Mouse (Mus musculus): ENCODE measurements around the gene Wnk4.

Wnk4 gene

DNA sequence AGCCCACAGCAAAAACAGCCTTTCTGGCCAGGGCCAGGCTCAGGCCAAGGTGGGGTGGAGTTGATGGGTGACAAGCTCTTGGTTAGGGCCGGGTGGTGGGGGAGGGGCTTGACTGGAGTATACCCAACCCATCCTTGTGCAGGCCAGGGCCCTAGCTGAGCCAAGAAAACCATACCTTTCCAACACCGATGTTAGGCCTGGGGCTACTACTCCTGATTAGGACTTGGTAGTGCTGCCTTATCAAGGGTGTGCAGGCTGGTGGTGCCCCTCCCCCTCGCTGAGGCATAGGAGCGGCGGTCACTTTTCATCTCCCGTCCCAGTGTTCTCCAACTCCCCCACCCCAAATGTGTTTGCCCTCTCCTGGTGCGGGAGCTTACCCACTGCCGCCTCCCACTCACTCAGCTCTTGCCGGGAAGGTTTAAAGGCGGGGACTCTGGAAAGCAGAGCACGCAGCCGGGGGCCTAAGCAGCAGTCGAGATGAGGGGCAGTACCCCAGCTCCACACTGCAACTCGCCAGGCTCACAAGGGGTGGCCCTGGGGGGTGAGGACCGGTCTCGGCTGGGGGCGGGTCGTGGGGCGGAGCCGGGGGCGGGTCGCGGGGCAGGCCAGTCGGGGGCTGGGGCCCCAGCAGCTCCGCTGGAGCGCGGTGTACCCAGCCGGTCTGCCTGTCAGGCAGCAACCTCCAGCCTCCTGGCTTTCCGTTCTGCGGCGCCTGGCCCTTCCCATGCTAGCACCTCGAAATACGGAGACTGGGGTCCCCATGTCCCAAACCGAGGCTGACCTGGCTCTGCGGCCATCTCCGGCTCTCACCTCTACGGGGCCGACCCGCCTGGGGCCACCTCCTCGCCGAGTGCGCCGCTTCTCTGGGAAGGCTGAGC is at the start of gene Wnk4:
TSS of gene Wnk4 (plus strand) at position 620 of the 878 bp plus-strand sequence.
- DNase-seq: peak; percentile 49

DNA sequence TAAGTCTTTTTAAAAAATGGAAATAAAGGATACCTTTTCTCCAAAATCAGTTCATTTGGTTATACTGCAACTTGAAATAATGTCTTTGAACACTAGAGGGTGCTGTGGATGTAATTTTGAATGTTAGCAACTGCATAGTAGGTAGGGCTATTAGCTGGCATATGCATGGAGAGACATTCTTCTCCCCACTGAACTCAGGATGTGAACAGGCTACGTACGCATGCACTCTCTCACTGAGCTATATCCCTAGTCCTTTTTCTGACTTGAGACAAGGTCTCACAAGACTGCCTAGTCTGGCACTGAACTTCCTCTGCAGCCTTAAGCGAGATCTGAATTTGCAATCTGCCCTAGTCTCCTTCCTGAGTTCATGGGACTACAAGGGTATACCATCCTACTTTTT is 48.4 kb upstream of the Wnk4 start:
- no peak for DNase-seq

DNA sequence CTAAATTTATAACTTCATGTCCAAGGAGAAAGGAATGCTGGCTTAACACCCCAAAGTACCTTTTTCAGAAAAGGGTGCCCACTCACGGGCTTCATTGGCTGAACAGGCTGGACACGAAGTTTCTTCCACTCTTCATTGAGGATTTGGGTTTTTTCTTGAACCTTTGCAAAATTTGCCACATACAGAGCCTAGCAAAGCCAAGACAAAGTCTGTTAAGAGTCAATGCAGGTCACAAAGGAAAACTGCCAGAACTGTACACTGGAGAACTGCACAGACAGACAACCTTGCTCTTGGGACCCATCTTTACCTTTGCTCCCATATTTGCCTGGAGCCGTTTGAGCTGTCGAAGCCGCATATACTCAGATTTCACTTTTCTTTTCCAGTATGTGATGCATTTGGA is 43.4 kb upstream of the Wnk4 start:
- no peak for DNase-seq

GRCm38 (mm10) chr11:101218436-101219055 is 41.8 kb upstream of the Wnk4 start:
- no peak for DNase-seq

DNA sequence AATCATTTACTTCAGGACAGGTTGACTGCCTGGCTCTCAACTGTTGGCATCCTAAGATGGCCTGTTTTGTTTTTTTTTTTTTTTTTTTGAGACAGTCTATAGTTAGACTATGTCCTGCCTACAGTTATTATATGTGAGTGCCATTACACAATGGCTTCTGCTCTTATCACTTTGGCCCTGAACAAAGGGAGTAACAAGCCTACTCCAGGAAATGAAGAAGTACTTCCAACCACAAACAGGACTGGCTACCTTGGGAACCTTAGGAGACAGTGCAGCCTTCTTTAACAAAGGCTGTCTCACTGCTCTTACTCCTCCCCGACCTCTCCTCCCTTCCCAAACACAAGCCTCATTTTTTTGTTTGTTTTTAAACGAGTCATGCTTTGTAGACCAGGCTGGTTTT is 39.5 kb upstream of the Wnk4 start:
- DNase-seq: no peak

DNA sequence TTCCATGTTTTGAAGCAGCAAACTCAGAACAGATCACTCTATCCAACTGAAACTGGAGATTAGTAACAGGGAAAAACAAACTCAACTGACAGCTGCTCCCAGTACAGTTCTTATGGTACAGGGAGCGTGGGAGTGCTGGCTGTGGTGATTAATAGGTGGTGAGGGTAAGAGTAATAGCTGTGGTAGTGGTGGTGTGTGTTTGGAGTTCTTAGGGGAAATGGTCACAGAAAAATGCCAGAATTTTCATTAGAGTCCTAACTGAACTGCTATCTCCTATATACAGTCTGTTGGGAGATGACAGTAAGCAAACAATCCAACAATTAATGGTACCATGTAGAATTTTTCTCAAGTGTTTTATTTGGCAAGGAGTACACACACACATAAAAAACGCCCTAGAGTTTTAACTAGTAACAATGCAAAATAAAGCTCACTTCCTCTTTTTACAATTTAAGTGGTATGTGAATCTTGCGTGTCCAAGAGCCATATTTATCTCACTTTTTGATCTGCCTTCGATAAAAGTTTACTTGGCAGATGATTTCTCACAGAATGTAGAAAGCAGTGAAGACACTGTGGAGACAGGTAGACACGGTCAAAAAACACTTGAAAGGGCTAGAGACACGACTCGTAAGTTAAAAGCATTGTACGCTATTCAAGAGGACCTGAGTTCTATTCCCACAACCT is 38.9 kb upstream of the Wnk4 start:
- DNase-seq: no peak

GRCm38 (mm10) chr11:101224337-101224736 is 36.0 kb upstream of the Wnk4 start:
- DNase-seq: no peak

GRCm38 (mm10) chr11:101225331-101226064 is 34.9 kb upstream of the Wnk4 start:
- no peak for DNase-seq

DNA sequence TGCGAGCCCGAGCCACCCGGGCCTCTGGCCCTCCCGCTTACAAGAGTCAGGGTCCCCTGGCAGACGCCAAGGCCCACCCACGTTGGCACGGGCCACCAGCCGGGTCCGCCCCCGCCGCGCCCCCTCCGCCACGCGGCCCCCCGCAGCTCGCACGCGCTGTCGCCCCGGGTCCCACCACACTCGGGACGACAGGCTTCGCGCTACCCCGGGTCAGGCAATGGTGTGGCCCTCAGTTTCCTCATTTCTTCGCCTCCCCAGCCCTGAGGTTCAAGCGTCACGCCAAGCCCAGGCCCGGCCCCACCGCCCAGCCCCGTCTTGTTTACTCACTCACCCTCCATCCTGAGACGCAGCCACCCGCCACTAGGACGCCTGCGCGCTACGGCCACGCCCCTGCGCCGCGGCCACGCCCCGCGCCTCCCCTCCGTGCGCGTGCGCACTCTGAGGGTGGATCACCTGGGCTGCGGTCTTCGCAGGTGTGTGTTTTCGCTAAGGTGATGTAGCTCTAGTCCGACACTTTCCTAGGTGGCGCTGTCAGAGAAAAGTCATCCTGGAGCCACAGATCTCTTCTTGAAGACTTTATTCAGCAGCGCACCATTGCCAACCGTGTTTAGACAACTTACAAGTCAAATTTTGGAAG is 34.2 kb upstream of the Wnk4 start, which contains the start of gene Ezh1:
TSS of gene Ezh1 (minus strand) at position 399 of the 637 bp plus-strand sequence.
- DNase-seq: peak; percentile 80

GRCm38 (mm10) chr11:101229361-101229900 is 30.9 kb upstream of the Wnk4 start:
- DNase-seq: peak; percentile 19

- no peak for DNase-seq
Measured at GRCm38 (mm10) chr11:101230061-101230511, 30.3 kb upstream of the Wnk4 start.

- no peak for DNase-seq
Measured at GRCm38 (mm10) chr11:101230526-101230925, 29.8 kb upstream of the Wnk4 start.

DNA sequence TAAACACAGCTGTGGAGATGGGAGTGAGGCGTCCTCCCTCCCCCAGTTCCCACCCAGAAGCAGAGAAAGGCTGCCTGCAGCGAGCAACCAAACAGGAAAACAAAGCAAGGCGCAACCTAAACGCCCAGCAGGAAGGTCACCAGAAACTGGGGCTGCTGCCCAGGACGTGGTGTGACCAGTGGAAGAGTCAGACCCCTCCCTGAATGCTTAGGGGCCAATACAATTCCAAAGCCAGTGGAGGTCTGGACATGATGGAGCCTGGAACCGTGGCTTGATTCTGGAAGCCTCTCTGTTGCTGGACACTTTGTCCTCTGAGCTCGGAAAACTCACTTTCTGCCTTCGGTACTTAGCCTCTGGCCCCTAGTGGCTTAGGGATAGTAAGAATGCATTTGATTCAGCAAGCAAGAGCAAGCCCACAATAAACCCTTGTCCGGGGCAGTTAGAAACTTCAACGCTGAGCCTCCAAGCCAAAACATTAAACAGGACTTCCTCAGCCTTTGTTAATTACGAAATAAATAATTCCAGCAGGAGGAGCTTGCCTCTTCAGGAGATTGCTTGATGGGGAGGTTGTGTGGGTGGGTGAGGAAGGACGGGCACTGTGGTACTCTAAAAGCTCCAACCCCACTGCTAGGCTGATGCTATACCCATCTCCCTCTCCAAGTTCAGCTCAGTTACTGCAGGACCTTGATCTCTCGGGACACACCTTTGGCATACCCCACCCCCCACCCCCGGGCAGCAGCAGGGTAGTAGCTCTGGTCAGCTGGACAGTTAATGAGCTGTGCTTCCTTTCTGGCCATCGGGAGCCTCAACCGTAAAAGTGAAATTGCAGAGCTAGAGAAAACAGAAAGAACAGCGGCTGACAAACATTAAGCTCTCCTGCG is 29.1 kb upstream of the Wnk4 start:
- no peak for DNase-seq

DNA sequence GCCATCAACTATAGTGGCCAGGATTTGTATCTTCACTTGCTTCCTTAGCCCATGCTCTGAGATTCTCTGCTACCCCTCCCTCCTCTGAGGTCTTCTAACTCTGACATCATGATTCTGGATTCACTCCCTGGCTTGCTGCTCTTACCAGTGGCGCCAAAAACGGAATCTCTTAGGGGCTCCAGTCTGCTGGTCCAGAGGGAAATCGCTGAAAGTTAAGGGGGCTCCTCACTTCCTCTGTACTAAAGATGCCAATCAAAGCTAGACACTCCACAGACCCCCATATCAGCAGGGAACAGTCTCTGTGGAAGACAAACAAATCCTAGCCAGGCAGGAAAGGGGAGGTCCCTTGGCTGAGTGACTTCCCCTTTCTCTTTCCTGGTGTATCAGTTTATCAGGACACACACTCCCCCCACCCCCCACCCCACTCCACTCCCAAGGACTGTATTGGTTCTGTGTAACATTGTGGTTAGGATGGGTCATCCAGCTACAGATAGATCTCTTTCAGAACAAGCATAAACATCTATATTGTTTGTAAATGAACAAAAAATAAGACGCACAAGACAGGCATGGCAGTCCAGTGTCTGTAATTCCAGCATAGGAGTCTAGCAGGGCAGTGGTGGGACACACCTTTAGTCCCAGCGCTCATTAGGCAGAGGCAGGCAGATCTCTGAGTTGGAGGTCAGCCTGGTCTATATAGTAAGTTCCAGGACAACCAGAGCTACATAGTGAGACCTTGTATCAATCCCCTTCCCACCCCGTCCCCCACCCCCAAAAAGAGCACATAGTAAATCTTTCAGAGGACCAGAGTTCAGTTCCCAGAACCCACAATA is 28.1 kb upstream of the Wnk4 start:
- DNase-seq: no peak

- DNase-seq: no peak
Measured at GRCm38 (mm10) chr11:101233240-101233639, 27.1 kb upstream of the Wnk4 start.

DNA sequence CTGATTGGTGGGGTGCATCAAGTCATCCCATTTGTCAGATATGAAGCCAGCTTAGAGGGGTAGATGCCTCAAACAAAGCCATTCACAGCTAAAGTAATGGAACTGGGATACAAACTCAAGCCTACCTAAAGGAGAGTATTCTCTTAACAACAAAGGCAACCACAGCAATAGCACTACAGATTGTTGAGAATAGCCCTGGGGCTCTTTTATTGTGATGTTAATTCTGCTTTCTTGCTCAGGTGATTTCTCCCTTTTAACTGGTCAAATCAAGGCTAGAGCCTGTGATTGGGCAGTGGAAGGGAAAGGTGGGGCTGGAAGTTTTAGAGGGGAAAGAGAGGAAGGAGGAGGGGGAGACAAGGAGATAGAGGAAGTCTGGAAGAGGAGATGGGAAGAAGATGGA is 26.2 kb upstream of the Wnk4 start:
- DNase-seq: no peak

GRCm38 (mm10) chr11:101235429-101235828 is 24.9 kb upstream of the Wnk4 start:
- DNase-seq: no peak

DNA sequence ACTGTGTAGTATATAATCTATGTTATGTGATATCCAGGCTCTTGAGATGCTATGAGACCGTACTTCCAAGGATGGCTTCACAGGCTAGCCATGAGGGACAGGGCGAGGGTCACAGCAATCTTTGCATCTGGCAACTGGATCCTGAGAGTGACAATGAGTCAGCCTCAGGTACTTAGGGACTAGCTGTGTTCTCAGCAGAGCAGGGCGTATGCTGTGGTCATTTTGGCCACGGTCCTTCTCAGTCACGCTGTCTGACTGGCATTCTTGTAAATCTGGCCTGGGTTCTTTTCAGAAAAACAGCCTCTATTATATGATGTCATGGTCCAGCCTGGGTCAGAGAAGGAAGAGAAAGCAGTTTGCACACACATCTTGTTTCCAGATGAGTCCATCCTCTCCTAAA is 23.6 kb upstream of the Wnk4 start:
- DNase-seq: no peak

GRCm38 (mm10) chr11:101238071-101238647 is 22.2 kb upstream of the Wnk4 start:
- peak; percentile 32 for DNase-seq

DNA sequence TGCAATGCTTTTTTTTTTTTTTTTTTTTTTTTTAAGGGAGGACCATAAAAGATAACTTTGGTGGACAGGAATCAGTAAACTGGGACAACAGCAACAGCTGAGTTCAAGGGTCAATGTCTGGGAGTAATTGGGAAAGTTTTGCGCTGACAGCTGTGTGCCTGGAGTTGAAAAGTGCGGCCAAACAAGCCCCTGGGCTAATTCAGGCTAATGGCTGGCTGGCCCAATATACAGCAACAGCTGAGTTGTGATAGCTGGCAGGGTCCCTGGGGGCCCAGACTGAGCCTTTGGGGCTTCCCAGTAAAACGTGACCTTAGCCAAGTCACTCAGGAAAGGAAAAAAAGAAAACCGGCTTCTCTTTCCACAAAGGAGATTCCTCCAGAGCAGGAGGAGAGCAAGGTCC is 15.3 kb upstream of the Wnk4 start:
- no peak for DNase-seq

Measured in right cerebral cortex, postnatal 4 days (tissue).